Mouse (Mus musculus) forebrain, postnatal 0 days (tissue): ENCODE data around the gene Jpt1. TPM values are rescaled to one million over a fixed set of nuclear protein-coding genes. Genes with fewer than 3 reads are reported as not detected.
"Not testable (repeated sequence)": the region's sequence is repeated elsewhere in the genome, so short reads cannot be mapped to it uniquely, and the experiment has no call there.

Experiments used
- ATAC-seq: fragments of 200-750 bp; cut with Nextera tagmentation; 2 replicates; pipeline ENCODE4 v1.8.0; 2017; ENCODE audit warnings: mild to moderate bottlenecking, moderate library complexity
- DNase-seq: peaks from one replicate; pipeline ENCODE4 v3.0.0-alpha.2; 2015
- H3K27ac ChIP-seq: fragments of 300-500 bp; sonication (generic); 2 replicates; pipeline ENCODE4 v1.5.1; 2014; ENCODE audit warnings: low read depth, mild to moderate bottlenecking, antibody characterized with exemption, low read length, moderate library complexity, mixed read lengths
- H3K27me3 ChIP-seq: fragments of 300-500 bp; sonication (generic); 2 replicates; pipeline ENCODE4 v1.6.1; 2014; ENCODE audit warnings: mild to moderate bottlenecking, low read length, mixed read lengths; ENCODE audit not compliant: insufficient read depth
- H3K36me3 ChIP-seq: fragments of 300-500 bp; sonication (generic); 2 replicates; pipeline ENCODE4 v1.6.1; 2014; ENCODE audit warnings: mild to moderate bottlenecking, moderate library complexity; ENCODE audit not compliant: insufficient read depth
- H3K4me1 ChIP-seq: fragments of 300-500 bp; sonication (generic); 2 replicates; pipeline ENCODE4 v1.6.1; 2014; ENCODE audit warnings: antibody characterized with exemption; ENCODE audit not compliant: insufficient read depth
- H3K4me2 ChIP-seq: fragments of 300-500 bp; sonication (generic); 2 replicates; pipeline ENCODE4 v1.6.1; 2014; ENCODE audit warnings: low read depth, mild to moderate bottlenecking, moderate library complexity
- H3K4me3 ChIP-seq: fragments of 300-500 bp; sonication (generic); 2 replicates; pipeline ENCODE4 v1.5.1; 2014; ENCODE audit warnings: low read depth, low read length, mixed read lengths
- H3K9ac ChIP-seq: fragments of 300-500 bp; sonication (generic); 2 replicates; pipeline ENCODE4 v1.6.1; 2014; ENCODE audit warnings: mild to moderate bottlenecking
- H3K9me3 ChIP-seq: fragments of 300-500 bp; sonication (generic); 2 replicates; pipeline ENCODE4 v1.6.1; 2016; ENCODE audit warnings: low read length
- CTCF ChIP-seq: sonication (generic); IDR thresholded peaks from 2 replicates; pipeline ENCODE4 v1.5.1; 2016; ENCODE audit warnings: antibody characterized with exemption, control low read depth, low read depth
- WGBS: fragments of 180-500 bp; shearing (Covaris S2); extraction: QIAGEN DNeasy Blood & Tissue Kit; methylation state at CpG from one replicate; pipeline ENCODE4 v1.1.7; 2014; 5-methylcytosine and 5-hydroxymethylcytosine counted together
- polyA plus RNA-seq: library from polyadenylated mRNA; unstranded; fragments of >200 nt; fragmentation: Nextera tagmentation; extraction: Ambion mirVana; gene quantifications from 2 replicates; pipeline ENCODE4 v1.2.1, GENCODE M21; 2015
- total RNA-seq: library from RNA; depleted of rRNA; stranded (reverse); fragments of >200 nt; gene quantifications from 2 replicates; pipeline ENCODE4 v1.2.3, GENCODE M21; 2014

Jpt1 gene
- total and polyA plus RNA-seq, 2 experiments from 2014 or later: 1,009 to 1,672 TPM

DNA sequence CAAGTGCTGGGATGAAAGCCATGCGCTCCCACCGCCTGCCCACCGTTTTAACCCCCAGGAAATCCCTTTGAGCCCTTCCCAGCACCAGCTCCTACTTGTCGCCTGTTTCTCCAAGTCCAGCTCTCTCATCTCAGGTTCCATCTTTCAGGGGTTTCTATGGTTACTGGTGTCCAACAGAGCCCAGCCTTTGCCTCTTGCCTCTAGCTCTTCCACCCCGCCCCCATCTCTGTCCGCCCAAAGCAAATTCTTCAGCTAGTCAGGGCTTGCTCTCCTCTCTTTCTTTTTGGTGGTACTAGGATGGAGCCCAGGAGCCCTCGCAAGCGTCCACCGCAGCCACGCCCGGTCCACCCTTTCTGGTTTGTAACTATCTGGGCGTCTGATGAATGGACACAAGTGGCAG, 29.0 kb downstream of the Jpt1 start:
- ATAC-seq: 0 out of 2 replicates have a peak, but pooled peaks have one; percentile 23
- DNase-seq: no peak

DNA sequence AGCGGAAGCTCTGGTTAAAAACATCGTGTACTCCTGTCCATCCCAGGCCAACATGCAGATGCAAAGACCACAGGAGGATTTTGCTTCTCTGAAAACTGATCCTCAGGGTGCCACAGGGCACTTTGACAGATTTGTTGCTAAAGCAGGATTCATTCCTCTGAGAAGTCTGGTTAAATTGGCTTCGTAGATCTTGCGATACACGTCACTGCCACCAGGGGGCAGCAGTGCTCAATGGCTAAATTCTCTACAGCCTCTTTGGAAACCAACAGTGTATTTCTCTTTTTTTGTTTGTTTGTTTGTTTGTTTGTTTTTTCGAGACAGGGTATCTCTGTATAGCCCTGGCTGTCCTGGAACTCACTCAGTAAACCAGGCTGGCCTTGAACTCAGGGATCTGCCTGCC, 30.5 kb downstream of the Jpt1 start:
- DNase-seq (peak; percentile 89), ATAC-seq (no peak)
- Histone ChIP-seq H3K27me3 (no peaks in the 10 kb centered on the region), H3K4me3 (no peak overlapping the region), H3K4me2 (no peak overlapping the region), H3K9ac (no peak overlapping the region), H3K9me3 (no peaks in the 10 kb centered on the region), H3K36me3 (peaks cover 4% of the 10 kb centered on the region; the same call in 1 of the 2 replicates), H3K27ac (no peak overlapping the region), H3K4me1 (no peaks in the 10 kb centered on the region)
- WGBS: 18% methylated on average over 6 of the region's 6 CpGs
- TF ChIP-seq CTCF: peak; percentile 95

More for the DNA sequence above, 29.0 kb downstream of the Jpt1 start:
- no peak for TF ChIP-seq CTCF
- Histone ChIP-seq H3K9me3 (no peaks in the 10 kb centered on the region), H3K4me1 (no peaks in the 10 kb centered on the region), H3K27me3 (no peaks in the 10 kb centered on the region), H3K4me2 (no peak overlapping the region), H3K9ac (no peak overlapping the region), H3K4me3 (no peak overlapping the region), H3K36me3 (peaks cover 18% of the 10 kb centered on the region), H3K27ac (no peak overlapping the region)
- 35% methylated on average over 12 of the region's 12 CpGs for WGBS

DNA sequence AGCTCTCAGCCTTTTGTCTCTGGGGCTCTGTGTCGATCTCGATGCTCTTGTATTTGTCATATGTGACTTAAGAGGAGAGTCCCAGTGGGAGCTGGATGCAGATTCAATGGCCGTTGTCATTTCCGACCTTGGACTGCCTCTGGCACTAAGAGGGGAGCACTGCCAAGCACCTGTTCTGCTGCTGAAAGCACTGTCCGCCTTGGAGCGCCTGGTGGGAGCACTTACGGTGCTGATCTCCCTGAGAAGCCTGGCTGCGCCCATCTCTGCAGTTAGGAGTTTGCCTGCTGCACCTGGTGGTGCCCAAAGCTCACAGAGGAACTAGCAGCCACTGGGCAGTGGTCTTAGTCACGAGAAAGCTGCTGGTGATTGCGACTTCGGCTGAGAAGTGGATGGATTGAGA, 30.9 kb downstream of the Jpt1 start:
- DNase-seq: no peak
- H3K4me3 ChIP-seq: no peak overlapping the region
- no peaks in the 10 kb centered on the region for H3K9me3 ChIP-seq
- H3K27me3 ChIP-seq: no peaks in the 10 kb centered on the region
- no peak overlapping the region for H3K9ac ChIP-seq
- TF ChIP-seq CTCF: no peak
- WGBS: 62% methylated on average over 11 of the region's 11 CpGs
- ATAC-seq: no peak
- no peak overlapping the region for H3K27ac ChIP-seq
- no peak overlapping the region for H3K4me2 ChIP-seq
- 0 out of 2 replicates have a peak, but pooled peaks cover under 1% of the 10 kb centered on the region for H3K36me3 ChIP-seq
- H3K4me1 ChIP-seq: no peaks in the 10 kb centered on the region

GRCm38 (mm10) chr11:115481553-115482259, 32.5 kb downstream of the Jpt1 start:
- no peak for TF ChIP-seq CTCF
- no peak overlapping the region for H3K27ac ChIP-seq
- no peaks in the 10 kb centered on the region for H3K27me3 ChIP-seq
- no peak overlapping the region for H3K4me3 ChIP-seq
- H3K4me1 ChIP-seq: 0 out of 2 replicates have a peak, but pooled peaks cover 7% of the 10 kb centered on the region
- H3K9me3 ChIP-seq: no peaks in the 10 kb centered on the region
- ATAC-seq (no peak), DNase-seq (no peak)
- H3K9ac ChIP-seq: no peak overlapping the region
- no peaks in the 10 kb centered on the region for H3K36me3 ChIP-seq
- H3K4me2 ChIP-seq: no peak overlapping the region
- WGBS: 77% methylated on average over 6 of the region's 6 CpGs

DNA sequence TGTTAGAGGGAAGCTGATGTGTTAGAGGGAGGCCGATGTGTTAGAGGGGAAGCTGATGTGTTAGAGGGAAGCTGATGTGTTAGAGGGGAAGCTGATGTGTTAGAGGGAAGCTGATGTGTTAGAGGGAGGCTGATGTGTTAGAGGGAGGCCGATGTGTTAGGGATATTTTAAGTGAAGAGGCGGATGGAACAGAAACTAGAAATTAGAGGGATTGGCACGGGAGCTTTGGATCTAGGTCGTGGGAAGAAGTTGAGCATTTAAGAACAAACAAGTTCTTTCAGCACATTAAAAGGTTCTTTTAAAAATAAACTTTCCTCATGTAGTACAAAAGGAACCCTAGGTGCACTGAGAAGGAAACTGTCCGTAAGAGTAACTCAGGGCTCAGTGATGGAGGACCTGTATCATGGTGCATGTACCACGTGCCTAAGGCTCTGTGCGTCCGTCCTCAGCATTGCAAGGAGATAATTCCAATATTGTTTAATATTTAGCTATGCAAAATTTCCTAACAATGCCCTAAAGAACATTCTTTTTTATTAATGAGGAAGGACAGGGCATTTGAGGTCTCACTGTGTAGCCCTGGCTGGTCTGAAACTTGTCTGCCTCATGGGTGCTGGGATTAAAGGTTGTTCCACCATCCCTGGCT, 35.8 kb downstream of the Jpt1 start:
- WGBS: 83% methylated on average over 9 of the region's 9 CpGs
- Histone ChIP-seq H3K9ac (no peak overlapping the region), H3K9me3 (no peaks in the 10 kb centered on the region), H3K4me1 (peaks cover 20% of the 10 kb centered on the region), H3K4me3 (no peak overlapping the region), H3K4me2 (no peak overlapping the region), H3K36me3 (no peaks in the 10 kb centered on the region), H3K27ac (no peak overlapping the region), H3K27me3 (no peaks in the 10 kb centered on the region)
- ATAC-seq (no peak), DNase-seq (no peak)
- no peak for TF ChIP-seq CTCF

DNA sequence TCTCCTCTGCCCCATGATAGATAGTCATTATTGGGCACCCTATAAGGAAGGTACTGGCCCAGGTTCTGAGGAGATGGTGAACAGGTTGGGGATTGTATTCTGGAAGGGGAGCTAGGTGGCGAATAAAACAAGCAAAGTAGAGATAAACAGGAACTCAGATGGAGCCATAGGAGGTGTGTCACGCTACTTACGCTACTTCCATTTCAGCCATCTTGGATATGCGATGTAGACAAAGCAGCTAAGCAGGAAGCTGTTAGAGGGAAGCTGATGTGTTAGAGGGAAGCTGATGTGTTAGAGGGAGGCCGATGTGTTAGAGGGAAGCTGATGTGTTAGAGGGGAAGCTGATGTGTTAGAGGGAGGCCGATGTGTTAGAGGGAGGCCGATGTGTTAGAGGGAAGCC, 36.8 kb downstream of the Jpt1 start:
- H3K36me3 ChIP-seq, H3K4me2 ChIP-seq, H3K4me3 ChIP-seq, H3K9me3 ChIP-seq, ATAC-seq, H3K9ac ChIP-seq, H3K27ac ChIP-seq, DNase-seq, H3K27me3 ChIP-seq: not testable (repeated sequence)
- H3K4me1 ChIP-seq: peaks cover 20% of the 10 kb centered on the region
- WGBS: 90% methylated on average over 7 of the region's 7 CpGs

DNA sequence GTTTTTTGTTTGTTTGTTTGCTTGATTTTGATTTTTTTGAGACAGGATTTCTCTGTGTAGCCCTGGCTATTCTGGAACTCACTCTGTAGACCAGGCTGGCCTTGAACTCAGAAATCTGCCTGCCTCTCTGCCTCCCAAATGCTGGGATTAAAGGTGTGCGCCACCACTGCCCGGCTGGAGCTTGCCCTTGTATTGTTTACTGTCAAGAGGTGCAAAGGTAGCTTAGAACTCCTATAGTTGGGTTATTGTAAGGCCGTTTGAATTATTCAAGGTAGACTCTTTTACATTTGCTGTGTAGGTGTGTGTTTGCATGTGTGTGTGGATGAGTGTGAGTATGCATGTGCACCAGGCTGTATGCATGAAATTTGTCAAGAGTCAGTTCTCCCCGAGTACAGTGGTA, 37.6 kb downstream of the Jpt1 start:
- not testable (repeated sequence) for H3K27ac ChIP-seq, H3K4me3 ChIP-seq, ATAC-seq, DNase-seq, H3K36me3 ChIP-seq, H3K27me3 ChIP-seq, H3K9me3 ChIP-seq
- Histone ChIP-seq H3K9ac (peak overlapping the region; percentile 77; the same call in 1 of the 2 replicates), H3K4me1 (peaks cover 20% of the 10 kb centered on the region), H3K4me2 (peak overlapping the region; percentile 91)
- 79% methylated on average over 4 of the region's 4 CpGs for WGBS
